8 mouse cellular contexts compared by ENCODE assay signal in genomic region chrX:158921838-158922450, GRCm38 (mm10).
DNase-seq lines count a peak whose midpoint lies in the region; ATAC-seq and TF ChIP-seq lines count a peak whose summit lies in the region.

No protein-coding gene starts in this region.

- no peaks in the 10 kb centered on the region for H3K79me2 ChIP-seq in heart, adult 2 months (replicated peaks; ENCODE audit: control insufficient read depth, insufficient read depth, low read length)

- H3K27ac ChIP-seq in heart, adult 2 months: no peak overlapping the region
- no peak overlapping the region for H3K27ac ChIP-seq in midbrain, embryonic 14.5 days (replicated peaks; ENCODE audit: low read depth, low read length)

- TF ChIP-seq POLR2A in heart, adult 2 months (IDR thresholded peaks at IDR 0.05; ENCODE audit: insufficient read depth, low read depth, low read length): no peak

- peak; percentile 83 for TF ChIP-seq CTCF in heart, adult 2 months (IDR thresholded peaks at IDR 0.05)

- peak; percentile 26 to 58 for DNase-seq in heart, adult 2 months
- DNase-seq in heart, postnatal 25 days (ENCODE audit: low spot score): no peak
- peak; percentile 82 for DNase-seq in cerebellum, adult 9-11 months
- DNase-seq in frontal cortex, postnatal 10 days (ENCODE audit: low spot score in 2 of 2): peak; percentile 48 to 75
- DNase-seq in induced T-regulatory cell, adult 2 months (ENCODE audit: low read depth): peak; percentile 73
- DNase-seq in left cerebral cortex, postnatal 36 days (ENCODE audit: low spot score in 2 of 2): peak; percentile 68 to 76
- peak; percentile 87 for DNase-seq in midbrain, embryonic 14.5 days
- DNase-seq in spleen, postnatal 36 days (ENCODE audit: low spot score in 2 of 2): peak; percentile 4 to 9

- no peaks in the 10 kb centered on the region for H3K36me3 ChIP-seq in heart, adult 2 months (ENCODE audit: control insufficient read depth, insufficient read depth, low read length)
- H3K36me3 ChIP-seq in midbrain, embryonic 14.5 days (ENCODE audit: control insufficient read depth, insufficient read depth, low read length): no peaks in the 10 kb centered on the region

- peak overlapping the region; percentile 51 for H3K4me2 ChIP-seq in midbrain, embryonic 14.5 days (ENCODE audit: low read length)

- TF ChIP-seq EP300 in heart, adult 2 months (IDR thresholded peaks at IDR 0.05; ENCODE audit: insufficient read depth, low read depth, low read length): no peak

- WGBS in heart, adult 2 months: 33% methylated on average over 14 of the region's 14 CpGs
- 21% methylated on average over 14 of the region's 14 CpGs for WGBS in midbrain, embryonic 14.5 days

- H3K4me1 ChIP-seq in heart, adult 2 months (ENCODE audit: control insufficient read depth, insufficient read depth, low read length): no peaks in the 10 kb centered on the region
- no peaks in the 10 kb centered on the region; the same call in 1 of the 2 replicates for H3K4me1 ChIP-seq in midbrain, embryonic 14.5 days (ENCODE audit: control insufficient read depth, insufficient read depth, low read length)

- no peak for ATAC-seq in midbrain, embryonic 14.5 days (ENCODE audit: low FRiP score, low TSS enrichment)

- no peak overlapping the region for H3K4me3 ChIP-seq in heart, adult 2 months
- H3K4me3 ChIP-seq in midbrain, embryonic 14.5 days (replicated peaks; ENCODE audit: low read depth, low read length): no peak overlapping the region

- no peaks in the 10 kb centered on the region for H3K9me3 ChIP-seq in midbrain, embryonic 14.5 days (ENCODE audit: control insufficient read depth, low read length)

- no peak overlapping the region for H3K9ac ChIP-seq in heart, adult 2 months (ENCODE audit: low read depth, low read length)
- H3K9ac ChIP-seq in midbrain, embryonic 14.5 days (replicated peaks; ENCODE audit: low read length): no peak overlapping the region

- intact Hi-C loops in heart, adult 2 months (cut with DNase I): no loop called here
- intact Hi-C loops in heart, postnatal 25 days (cut with DNase I): loop anchor here (2.0 to 10.0 kb wide), 4 partner anchors 343 to 1457 kb away; no protein-coding TSS in a partner anchor
- intact Hi-C loops in left cerebral cortex, postnatal 36 days (cut with DNase I): loop anchor here (2.0 to 10.0 kb wide), 4 partner anchors 69 to 1457 kb away; partner anchors contain the start of gene Cnksr2

- H3K27me3 ChIP-seq in heart, adult 2 months (ENCODE audit: control insufficient read depth, insufficient read depth, low read length): no peaks in the 10 kb centered on the region
- H3K27me3 ChIP-seq in midbrain, embryonic 14.5 days (ENCODE audit: control insufficient read depth, insufficient read depth, low read length): no peaks in the 10 kb centered on the region
